Mouse (Mus musculus) spleen, adult 2 months (tissue): Measurements from ENCODE around the gene Ptprq.

Experiments used
- CTCF ChIP-seq: fragments of 200-500 bp; IDR thresholded peaks from 2 replicates; pipeline ENCODE4 v1.5.1; 2011; ENCODE audit warnings: mild to moderate bottlenecking, inconsistent platforms; ENCODE audit not compliant: insufficient read depth, insufficient read length, insufficient replicate concordance; ENCODE audit errors: extremely low read depth
- POLR2A ChIP-seq: fragments of 200-500 bp; IDR thresholded peaks from 2 replicates; pipeline ENCODE4 v1.6.1; 2011; ENCODE audit warnings: low read depth, low read length, inconsistent platforms

- TF ChIP-seq CTCF, result no peak
- TF ChIP-seq POLR2A, result no peak
Measured at GRCm38 (mm10) chr10:107687382-107687781, 32.5 kb downstream of the Ptprq start.
